Mouse (Mus musculus) megakaryocyte, embryonic 14.5 days (primary cell): ENCODE measurements at regions not wholly inside any gene's neighbourhood (a gene's known extent, or its start where the extent isn't known, plus 50 kb on each side); places are given as distances from the start of the nearest gene placed in this dataset.

ENCODE experiments used
- FLI1 ChIP-seq: IDR thresholded peaks from 2 replicates; pipeline ENCODE4 v1.6.1; 2012; ENCODE audit warnings: low read length, inconsistent platforms, mixed read lengths
- GATA1 ChIP-seq: IDR thresholded peaks from 3 replicates; pipeline ENCODE4 v1.6.1; 2012; ENCODE audit warnings: mixed read lengths, low read length, inconsistent platforms, borderline replicate concordance

GRCm38 (mm10) chr10:23600701-23601100 is 186.4 kb downstream of the Rps12 start:
- TF ChIP-seq GATA1 (no peak), FLI1 (no peak)
